Mouse (Mus musculus) liver, embryonic 14.5 days (tissue): ENCODE measurements at regions not wholly inside any gene's neighbourhood (a gene's known extent, or its start where the extent isn't known, plus 50 kb on each side); places are given as distances from the start of the nearest gene placed in this dataset.

Experiments used
- CTCF ChIP-seq: IDR thresholded peaks from 2 replicates; pipeline ENCODE4 v1.5.1; 2016; ENCODE audit warnings: antibody characterized with exemption, low read depth, control low read depth
- EP300 ChIP-seq: IDR thresholded peaks from 2 replicates; pipeline ENCODE4 v1.6.1; 2016; ENCODE audit warnings: antibody characterized with exemption, low read depth

GRCm38 (mm10) chr13:31720731-31721130 lies 85.7 kb upstream of the Foxc1 start:
- TF ChIP-seq CTCF (no peak), EP300 (no peak)
